Mouse (Mus musculus) CD4-positive helper T cell, adult 2 months (primary cell): ENCODE measurements around the gene Ehd4.

Experiments used
- DNase-seq: peaks from one replicate; pipeline ENCODE4 v3.0.0-alpha.2; 2012; ENCODE audit warnings: low read depth, missing footprints, low spot score

The Ehd4 gene

DNA sequence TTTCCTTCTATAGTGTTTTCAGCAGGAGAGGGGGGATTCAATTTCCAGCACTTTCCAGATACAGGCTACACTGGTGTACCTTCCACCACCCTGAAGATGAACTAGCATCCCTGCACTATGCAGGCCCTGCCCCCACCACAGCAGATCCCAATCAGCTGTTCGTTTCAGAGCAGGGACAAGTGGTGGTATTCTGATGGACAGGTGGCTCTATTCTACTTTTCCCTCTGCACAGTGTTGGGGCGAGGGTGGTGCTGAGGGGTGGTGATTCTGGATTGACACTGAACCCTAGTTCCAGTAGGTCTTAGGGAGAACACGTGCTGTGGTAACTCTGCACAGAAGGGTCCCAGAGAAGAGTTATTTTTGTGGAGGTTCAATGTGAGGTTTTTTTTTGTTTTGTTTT lies 43.2 kb downstream of the Ehd4 start:
- DNase-seq, result no peak

- DNase-seq, result no peak
Measured at GRCm38 (mm10) chr2:120108077-120108476, 46.3 kb downstream of the Ehd4 start.

DNA sequence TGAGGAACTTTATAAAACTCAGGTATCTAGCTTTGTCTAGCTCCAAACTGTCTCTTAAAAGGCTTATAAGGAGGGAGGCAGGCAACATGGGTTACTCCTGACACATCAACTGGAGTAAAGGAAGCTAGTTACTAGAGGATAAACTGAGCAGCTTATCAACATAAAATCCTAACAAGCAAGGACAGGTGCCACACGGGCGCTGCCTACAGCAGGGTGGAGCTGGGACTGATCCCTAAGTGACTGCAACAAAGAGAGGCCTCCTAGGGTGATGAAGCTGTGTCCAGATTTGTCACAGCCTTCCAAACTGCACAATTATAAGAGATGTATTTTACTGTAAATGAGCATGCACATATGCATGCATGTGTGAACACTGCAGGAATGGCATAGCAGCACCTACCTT lies 47.0 kb downstream of the Ehd4 start:
- no peak for DNase-seq

DNA sequence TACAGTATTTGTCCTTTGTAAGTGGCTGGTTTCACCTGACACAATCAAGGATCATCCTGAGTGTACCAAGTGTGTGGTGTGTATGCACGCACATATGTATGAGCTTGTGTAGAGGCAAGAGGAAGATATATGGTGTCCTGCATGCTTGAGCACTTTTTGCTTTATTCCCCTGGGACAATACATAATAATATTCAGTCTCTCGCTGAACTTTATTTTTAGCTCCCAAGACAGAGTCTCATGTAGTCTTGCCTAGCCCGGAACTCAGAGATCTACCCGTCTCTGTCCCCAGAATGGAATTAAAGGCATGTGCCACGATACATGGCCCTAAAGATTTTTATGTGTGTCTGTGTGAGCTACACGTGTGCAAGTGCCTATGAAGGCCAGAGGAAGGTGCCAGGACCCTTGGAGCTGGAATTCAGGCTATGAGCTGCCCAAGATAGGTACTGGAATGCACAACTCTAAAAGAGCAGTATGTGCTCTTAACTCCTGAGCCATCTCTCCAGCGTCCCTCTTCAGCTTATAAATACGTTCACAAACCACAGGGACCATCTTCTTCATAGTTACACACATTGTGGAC lies 47.9 kb downstream of the Ehd4 start:
- DNase-seq, result no peak

DNA sequence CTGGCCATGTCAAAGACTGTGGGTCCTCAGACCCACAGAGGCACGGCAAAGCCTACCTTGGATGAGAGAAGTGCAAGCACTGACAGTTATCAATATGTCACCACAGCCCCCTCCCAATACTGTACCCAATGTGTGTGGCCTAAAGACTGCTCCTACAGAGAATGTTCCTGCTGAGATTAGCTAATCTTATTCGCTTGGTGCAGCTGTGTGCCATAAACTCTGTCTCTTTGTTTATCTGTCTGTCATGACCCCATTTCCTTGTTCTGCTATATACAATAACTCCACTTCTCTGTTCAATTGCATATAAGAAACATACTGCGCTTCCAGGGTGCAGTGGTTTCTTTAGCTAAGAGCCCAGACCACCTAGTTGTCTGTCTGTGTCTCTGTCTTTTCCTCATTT lies 48.5 kb downstream of the Ehd4 start:
- DNase-seq, result no peak

GRCm38 (mm10) chr2:120102881-120103280 lies 51.5 kb downstream of the Ehd4 start:
- no peak for DNase-seq

GRCm38 (mm10) chr2:120102450-120102849 lies 52.0 kb downstream of the Ehd4 start:
- DNase-seq, result no peak

DNA sequence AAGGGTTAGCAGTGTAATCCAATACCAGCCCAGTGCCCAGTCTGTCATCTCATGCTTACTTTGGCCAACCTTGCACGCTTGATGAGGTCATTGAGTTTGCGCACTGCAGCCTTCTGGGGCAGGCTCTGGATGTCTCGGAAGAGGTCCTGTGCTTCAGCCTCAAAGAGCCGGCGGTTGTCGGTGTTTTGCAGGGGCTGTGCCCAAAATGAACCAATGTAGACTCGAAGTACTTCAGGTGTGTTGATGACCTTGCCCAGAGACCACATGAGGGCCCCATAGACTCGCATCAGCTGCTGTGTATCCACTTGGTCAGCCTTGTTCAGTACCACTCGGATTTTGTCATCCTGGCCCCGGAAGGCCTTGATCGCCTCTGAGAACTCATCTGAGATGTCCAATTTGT lies 52.4 kb downstream of the Ehd4 start:
- no peak for DNase-seq

DNA sequence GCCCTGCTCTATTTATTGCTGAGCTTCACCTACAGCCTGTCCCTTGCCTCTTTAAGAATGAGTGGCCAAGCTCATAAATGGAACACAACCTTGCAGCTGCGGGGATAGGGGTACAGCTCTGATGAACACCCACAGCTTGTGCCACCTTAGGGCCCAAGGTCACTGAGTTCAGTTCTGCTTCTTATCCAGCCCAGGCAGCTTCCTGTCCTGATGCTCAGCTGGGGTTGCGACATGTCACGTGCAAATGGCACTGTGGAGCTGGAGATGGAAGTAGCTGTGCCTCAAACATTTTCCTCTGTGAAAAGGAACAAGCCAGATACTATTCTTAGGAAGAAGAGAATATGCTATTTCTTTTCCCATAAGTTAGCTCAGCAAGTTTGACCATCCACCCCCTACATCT lies 54.5 kb downstream of the Ehd4 start:
- no peak for DNase-seq

- DNase-seq, result no peak
Measured at GRCm38 (mm10) chr2:120099263-120099662, 55.1 kb downstream of the Ehd4 start.

DNA sequence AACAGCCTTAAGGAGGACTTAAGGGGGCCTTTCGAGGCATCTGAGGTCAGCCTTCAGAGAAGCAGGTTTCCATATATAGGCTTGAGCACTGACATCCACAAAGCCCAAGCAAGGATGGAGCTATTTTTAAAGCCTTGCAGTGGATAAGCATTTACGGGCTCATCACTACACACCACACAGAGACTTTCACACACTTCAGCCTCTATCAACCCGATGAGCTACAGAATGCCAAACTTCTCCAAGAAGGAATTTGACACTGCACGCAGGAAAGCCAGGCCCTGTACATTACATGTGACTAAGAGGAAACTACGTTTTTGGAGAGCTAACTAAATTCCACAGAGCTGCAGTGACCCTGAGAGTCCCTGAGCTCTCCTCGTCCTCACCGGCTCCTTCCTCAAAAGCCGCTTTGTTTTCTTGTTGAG lies 55.6 kb downstream of the Ehd4 start:
- DNase-seq, result no peak

DNA sequence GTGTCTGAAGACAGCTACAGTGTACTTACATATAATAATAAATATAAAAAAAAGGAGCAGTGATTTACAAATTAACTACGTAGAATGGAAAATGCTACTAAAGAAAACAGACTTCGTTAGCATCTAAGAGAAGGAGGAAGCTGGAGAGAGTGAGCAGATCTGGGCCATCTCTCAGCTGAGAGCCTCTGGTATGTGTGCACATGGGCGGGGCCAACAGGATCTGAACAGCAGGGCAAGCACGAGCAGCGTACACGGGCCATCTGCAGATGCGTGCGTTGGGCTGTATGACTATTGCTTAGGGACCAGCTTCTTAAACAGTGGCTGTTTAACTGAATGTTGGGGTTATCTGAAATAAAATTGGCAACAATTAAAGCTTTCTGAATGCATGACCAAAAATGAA lies 56.5 kb downstream of the Ehd4 start:
- DNase-seq, result no peak

GRCm38 (mm10) chr2:120096711-120097110 lies 57.7 kb downstream of the Ehd4 start:
- DNase-seq, result no peak

DNA sequence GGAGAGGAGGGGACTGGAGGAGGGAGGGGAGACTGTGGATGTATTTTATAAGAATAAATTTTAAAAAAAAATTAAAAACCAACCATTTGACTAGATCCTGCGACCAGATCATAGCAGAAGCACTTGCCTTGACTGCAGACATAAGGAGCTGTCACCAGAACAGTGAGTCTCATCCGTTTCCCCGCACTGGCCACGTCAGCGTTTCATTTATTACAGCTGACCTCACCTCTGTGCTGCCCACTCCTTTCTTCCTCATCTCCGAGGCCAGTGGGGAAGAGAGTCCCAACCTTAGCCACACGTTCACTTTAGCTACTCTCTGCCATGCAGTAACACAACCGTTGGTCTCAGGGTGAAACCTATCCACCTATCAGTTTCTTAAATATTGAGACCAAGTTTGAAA lies 58.2 kb downstream of the Ehd4 start:
- no peak for DNase-seq

GRCm38 (mm10) chr2:120095171-120095570 lies 59.2 kb downstream of the Ehd4 start:
- no peak for DNase-seq

GRCm38 (mm10) chr2:120093671-120094430 lies 60.6 kb downstream of the Ehd4 start:
- peak; percentile 47 for DNase-seq

- DNase-seq, result no peak
Measured at GRCm38 (mm10) chr2:120090979-120091378, 63.4 kb downstream of the Ehd4 start.

DNA sequence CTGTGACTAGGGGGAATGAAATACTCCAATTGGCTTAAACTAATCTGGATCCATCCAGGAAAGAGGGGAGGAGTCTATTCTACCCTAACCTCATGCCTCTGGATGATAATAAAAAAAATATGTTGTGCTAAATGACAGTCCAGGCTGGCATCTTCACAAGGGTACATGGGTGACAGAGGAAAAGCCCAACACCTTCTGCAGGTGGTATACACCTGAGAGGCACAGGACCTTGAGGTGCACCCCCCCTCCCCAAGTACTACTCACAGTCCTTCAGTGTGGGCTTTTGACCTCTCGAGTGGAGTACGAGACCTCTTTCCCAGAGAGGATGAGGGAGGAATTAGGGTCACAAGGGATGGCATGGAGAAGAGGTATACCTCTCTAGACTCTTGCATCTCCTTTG lies 66.5 kb downstream of the Ehd4 start:
- DNase-seq, result no peak

DNA sequence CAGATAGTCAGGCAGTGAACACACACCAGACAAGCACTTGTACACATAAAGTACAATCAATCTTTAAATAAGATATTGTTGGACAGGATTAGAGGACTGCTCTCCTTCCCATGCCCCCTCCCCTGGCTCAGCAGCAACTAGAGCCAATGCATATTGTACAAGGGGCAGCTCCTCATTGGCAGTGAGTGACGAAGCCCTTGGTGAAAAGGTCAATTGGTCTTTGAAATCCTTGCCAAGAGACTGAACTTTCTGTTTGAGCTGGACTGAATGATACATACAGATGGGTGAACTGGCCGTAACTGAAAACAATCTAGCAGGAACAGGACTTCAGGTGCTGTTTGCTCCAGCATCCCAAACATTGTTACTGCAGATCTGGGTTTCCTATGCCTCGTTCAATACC lies 67.0 kb downstream of the Ehd4 start:
- DNase-seq, result no peak

DNA sequence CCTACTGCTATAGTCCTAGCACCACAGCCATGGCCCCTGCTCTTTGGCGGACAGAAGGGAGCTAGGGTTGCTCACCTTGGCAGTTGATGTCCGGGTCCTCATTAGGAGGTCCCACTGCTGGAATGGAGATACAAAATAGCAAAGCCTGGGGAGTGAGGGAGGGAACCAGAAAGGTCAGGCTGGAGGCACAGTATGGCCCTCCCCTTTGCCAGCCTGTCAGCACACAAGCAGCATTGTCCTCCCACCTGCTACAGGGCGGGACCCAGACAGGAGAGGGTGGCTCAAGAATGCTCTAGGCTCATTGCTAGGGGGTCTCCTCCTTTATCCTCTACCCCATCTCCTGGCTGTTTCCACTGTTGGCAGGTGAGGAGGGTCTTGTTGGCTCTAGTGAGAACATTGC lies 68.4 kb downstream of the Ehd4 start:
- DNase-seq, result no peak

- DNase-seq, result no peak
Measured at GRCm38 (mm10) chr2:120084593-120085361, 69.6 kb downstream of the Ehd4 start.

- no peak for DNase-seq
Measured at GRCm38 (mm10) chr2:120082416-120082815, 72.0 kb downstream of the Ehd4 start.
